Mouse (Mus musculus) MEL-GATA-1-ER (cell line): Measurements from ENCODE around the gene Zdhhc13.

Source experiments
- DNase-seq: peaks from one replicate; pipeline ENCODE4 v3.0.0-alpha.2; 2012; ENCODE audit warnings: low read depth; ENCODE audit errors: extremely low read depth

Zdhhc13 gene

GRCm38 (mm10) chr7:48788851-48789572 lies at the start of gene Zdhhc13:
Gene Zdhhc13 (plus strand): TSS chr7:48789003.
- peak; percentile 82 for DNase-seq

- peak; percentile 90 for DNase-seq
These were observed 39.3 kb upstream of the Zdhhc13 start for GRCm38 (mm10) chr7:48749298-48750163.

GRCm38 (mm10) chr7:48750164-48750809 lies 38.5 kb upstream of the Zdhhc13 start:
- peak; percentile 43 for DNase-seq

- DNase-seq = no peak
These were observed 37.6 kb upstream of the Zdhhc13 start for GRCm38 (mm10) chr7:48751222-48751621.

DNA sequence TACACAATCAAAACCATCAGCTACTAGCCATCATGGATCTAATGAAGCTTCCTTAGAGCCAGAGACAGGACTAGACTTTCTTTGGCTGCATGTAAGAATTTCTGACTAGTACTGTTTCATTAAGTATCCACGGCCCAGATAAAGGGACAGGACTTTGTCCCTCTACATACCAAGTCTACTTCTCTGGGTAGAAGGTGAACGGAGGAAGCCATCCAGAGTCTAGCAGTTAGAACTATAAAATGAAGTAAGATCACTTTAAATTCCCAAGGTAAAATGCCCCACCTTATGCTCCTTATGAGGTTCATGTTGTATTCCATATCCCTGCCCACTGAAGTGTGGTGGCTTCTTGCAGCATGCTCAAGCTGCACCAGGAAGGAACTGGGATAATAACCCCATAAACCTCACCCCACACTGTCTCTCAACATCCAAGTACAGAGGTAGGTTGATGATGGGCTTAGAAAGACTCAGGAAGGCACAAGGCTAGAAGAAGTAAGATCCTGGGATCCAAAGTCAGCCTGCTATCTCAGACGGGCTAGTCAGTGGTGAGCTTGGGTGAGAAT lies 34.3 kb upstream of the Zdhhc13 start:
- no peak for DNase-seq

DNA sequence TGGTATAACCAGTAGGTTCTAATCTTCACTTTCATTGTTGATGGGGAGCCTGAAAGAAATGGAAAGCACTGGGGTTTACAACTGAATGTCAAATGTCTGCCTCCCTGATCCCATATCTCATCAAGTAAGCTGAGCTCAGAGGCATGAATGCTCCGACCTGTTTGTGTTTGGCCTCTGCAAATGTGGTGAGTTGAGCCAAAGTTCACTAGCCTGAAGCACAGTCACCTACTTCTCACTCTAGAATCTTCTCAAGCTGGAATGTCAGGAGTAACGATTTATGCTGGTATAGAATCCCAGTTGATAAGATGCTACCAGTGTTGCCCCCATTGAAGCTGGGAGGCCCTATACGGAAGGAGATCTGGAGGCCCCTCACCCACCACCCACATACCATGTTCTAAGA lies 33.0 kb upstream of the Zdhhc13 start:
- no peak for DNase-seq

DNA sequence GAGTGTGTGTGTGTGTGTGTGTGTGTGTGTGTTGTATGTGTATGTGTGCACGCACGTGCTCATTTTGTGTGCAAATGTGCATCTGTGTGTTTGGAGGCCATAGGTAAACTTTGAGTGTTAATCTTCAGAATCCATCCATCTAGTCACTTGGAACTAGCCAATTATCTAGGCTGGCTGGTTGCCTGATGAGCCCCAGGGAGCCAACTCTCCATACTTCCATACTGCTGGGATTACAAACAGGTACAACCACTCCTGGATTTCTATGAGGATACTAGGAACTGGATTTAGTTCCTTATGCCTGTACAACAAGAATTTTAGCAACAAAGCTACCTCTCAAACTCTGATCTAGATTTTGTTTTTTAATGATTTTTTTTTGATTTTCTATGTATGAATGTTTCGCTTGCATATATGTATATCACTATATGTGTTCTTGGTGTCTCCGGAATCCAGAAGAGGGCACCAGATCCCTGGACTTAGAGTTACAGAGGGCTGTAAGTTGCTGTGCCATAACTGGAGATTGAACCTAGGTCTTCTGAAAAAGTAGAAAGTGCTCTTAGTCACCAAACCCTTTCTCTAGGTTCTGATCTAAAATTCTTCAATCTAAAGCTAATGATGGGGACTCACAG lies 32.4 kb upstream of the Zdhhc13 start:
- no peak for DNase-seq

DNA sequence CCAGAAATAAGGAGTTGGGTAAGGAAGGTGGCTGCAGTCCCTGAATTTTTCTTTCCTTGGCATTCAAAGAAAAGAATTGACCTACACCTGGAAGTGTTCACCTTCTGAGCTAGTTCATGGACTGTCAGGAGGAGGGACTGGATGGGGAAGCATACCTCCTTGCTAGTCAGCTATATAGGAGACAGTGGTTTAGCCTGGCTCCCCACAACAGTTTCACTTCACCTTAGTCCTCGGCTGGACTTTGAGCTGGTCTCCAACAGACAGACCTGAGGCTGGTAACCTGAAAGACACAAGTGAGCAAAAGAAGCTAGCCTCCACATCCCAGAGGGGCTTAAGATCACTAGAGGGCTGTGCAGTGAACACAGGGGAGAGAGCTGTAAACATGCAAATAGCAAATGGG lies 30.7 kb upstream of the Zdhhc13 start:
- DNase-seq = no peak

DNA sequence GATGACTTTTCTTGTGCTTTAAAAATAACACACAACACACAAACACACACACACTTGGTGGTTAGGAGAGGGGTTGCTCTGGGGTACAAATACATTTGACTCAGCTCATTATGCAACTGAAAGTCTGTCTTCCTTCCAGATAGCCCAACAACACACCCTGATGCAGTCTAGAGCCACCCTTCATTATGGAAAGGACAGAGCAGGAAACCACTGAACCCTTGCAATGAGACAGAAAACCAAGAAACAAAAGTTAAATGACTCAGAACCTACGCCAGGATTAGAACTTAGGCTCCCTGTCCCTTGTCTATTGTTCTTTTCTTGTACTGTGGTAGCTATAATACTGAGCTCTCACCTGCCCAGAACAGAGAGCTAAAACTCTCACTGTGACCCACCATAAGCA lies 28.0 kb upstream of the Zdhhc13 start:
- no peak for DNase-seq

DNA sequence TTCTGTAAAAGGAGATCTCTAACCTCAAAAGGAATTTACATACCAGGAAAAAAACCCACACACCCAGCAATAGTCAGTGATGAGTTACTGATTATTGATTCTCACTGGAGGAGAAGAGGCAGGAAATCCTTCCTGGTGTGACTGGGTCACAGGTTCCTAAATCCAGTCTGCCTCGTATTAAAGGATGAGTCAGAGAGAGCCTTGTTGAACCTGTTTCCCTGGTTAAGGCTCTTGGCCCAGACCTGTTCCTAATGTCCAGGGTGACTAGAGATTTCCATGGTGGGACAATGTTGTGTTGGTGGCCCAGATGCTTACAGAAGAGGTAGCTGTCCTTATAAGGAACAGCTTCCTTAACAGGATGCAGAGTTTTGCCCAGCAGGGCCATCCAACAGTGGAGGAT lies 26.5 kb upstream of the Zdhhc13 start:
- DNase-seq = no peak

- no peak for DNase-seq
These were observed 26.1 kb upstream of the Zdhhc13 start for GRCm38 (mm10) chr7:48762721-48763120.

DNA sequence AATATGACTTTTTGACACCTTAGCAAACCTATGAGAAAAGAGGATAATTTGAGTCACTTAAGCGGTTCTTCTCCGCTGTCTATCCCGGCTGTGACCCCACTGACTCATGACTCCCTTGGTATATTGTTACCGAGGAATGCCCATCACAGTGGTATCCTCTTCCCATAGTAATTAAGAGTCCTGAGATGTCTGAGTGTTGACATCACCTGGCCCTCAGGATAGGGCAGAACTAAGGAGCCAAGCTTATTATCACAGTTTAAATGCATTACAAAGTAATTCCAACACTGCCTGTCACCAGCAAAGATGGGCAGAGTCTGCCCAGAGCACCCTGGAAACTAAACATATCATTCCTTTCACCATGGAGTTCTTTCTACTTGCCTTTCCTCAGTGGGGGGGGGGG lies 22.8 kb upstream of the Zdhhc13 start:
- DNase-seq = no peak

- DNase-seq = no peak
These were observed 19.1 kb upstream of the Zdhhc13 start for GRCm38 (mm10) chr7:48769721-48770120.

DNA sequence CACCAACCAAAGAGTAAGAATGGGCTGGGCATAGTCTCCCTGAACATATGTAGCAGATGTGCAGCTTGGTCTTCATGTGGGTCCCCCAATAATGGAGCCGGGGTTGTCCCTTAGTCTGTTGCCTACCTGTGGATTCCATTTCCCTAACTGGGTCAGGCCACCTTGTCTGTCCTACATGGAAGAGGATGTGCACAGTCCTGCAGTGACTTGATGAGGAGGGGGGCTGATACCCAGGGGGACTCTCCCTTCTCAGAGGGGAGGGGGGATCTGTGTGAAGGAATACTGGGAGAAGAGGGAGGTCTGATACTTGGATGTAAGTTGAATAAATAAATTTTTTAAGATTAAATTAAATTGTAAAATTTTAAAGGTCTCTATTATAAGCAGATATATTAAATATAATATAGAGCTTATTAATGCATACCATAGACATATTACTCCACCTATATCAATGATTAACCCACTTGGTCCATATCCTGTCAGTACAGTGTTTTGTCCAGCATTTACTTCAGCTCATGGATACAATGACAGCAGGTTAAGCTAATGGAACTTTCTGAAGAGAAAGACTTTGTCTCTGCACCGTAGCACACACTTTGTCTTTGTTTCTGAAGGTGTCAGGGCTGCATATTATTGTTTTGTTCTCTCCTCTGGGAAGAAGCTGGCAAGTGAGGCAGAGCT lies 16.6 kb upstream of the Zdhhc13 start:
- no peak for DNase-seq

DNA sequence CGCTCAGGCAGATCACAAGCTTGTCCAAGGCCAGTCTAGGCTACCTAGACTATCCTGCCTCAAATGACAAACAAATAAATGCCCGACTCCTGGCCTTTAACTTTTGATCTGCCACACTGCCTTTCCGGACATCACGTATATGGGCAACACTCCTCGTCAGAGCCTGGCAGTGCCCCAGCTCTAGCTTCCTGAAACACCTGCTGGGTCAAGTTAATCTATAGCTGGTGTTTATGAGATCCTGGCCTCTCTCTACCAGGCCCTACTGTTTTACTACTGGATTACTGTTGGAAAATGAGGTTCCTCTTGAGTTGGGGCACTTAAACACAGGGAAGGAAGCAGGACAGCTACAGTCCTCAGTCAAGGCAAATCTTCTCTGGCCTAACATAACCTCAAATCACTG lies 15.5 kb upstream of the Zdhhc13 start:
- DNase-seq = no peak

GRCm38 (mm10) chr7:48774633-48775032 lies 14.2 kb upstream of the Zdhhc13 start:
- no peak for DNase-seq

- DNase-seq = no peak
These were observed 13.4 kb upstream of the Zdhhc13 start for GRCm38 (mm10) chr7:48775436-48775835.

DNA sequence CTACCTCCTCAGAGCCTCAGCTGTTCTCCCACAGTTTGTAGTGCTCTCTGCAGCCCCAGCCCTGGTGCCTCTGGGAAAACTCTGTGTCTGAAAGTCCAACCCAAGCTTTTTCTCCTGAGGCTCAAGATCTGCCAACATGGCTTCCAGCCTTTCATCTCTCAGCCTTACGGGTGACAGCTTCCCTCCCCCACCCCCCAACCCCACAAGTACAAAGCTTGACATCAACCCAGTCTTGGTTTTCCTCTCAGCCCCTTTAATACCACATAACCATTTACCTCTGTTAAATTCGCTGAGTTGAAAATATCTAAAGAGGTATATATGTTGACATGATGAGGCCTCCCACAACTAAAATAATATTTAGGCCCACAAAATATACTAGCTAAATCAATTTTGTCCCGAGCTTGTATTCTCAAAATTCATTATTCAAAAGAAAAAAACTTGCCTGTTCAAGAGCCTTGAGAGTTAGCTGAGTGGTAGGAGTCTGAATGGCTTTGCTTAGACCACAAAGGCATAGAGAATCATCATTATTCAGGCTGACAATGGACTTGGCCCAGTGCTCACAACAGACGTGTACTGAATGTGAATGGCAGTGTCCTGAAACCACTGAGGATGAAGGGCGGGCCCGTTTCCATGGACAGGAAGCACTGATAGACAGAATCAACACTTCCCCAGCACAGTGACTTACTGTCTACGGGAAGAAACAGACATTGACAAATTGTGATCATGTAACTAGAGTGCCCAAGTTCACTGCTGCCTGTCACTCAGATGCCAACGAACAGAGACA lies 10.9 kb upstream of the Zdhhc13 start:
- no peak for DNase-seq

- no peak for DNase-seq
These were observed 9.7 kb upstream of the Zdhhc13 start for GRCm38 (mm10) chr7:48779110-48779509.

DNA sequence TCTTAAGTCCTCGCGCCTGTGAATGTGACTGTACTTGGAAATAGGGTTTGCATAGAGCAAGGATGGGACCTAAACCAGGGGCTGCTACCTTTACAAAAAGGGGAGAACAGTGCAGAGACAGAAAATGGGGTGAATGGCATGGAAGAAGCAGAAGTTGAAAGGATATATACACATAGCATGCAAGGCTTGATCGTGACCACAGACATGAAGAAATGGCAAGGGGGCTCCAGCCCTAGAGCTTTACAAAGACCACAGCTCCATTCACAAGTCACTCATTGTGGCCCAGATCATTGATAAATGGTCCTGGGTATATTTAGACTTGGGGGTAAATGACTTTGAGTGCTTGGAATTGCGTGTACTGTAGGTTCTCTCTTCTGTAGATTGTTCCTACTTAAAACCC lies 6.4 kb upstream of the Zdhhc13 start:
- DNase-seq = no peak
